Mouse (Mus musculus) kidney, adult 18-20 months (tissue): ENCODE measurements around the gene Dhx30.

Experiments used
- DNase-seq: peaks from one replicate; pipeline ENCODE4 v3.0.0; 2021

The Dhx30 gene

GRCm38 (mm10) chr9:110044373-110044772 is 73.3 kb downstream of the Dhx30 start:
- no peak for DNase-seq

- DNase-seq = no peak
Observed at GRCm38 (mm10) chr9:110038485-110038884, 79.1 kb downstream of the Dhx30 start.

- no peak for DNase-seq
Observed at GRCm38 (mm10) chr9:110037895-110038294, 79.7 kb downstream of the Dhx30 start.

- no peak for DNase-seq
Observed at GRCm38 (mm10) chr9:110035091-110035490, 82.5 kb downstream of the Dhx30 start.
